Mouse (Mus musculus): ENCODE measurements around the gene Snx8. TPM values are rescaled to one million over a fixed set of nuclear protein-coding genes. Genes with fewer than 3 reads are reported as not detected.

Snx8 gene
- total and polyA plus RNA-seq, 3 experiments, result 19.7 to 30.7 TPM; not detected in 1

- DNase-seq (ENCODE audit: low read depth, low spot score), result no peak
- no peak overlapping the region for H3K4me3 ChIP-seq (ENCODE audit: control insufficient read depth in 1 of 2, insufficient read depth in 1 of 2, low read depth in 2 of 2, low read length in 2 of 2)
- H3K27me3 ChIP-seq (ENCODE audit: control insufficient read depth in 1 of 2, insufficient read depth in 2 of 2, low read length in 2 of 2), result no peaks in the 10 kb centered on the region
- no peaks in the 10 kb centered on the region for H3K9me3 ChIP-seq (replicated peaks; ENCODE audit: insufficient read depth, low read length)
- peaks cover 29% of the 10 kb centered on the region for H3K79me2 ChIP-seq (ENCODE audit: control insufficient read depth, insufficient read depth, low read length, poor library complexity)
- H3K4me1 ChIP-seq (ENCODE audit: control insufficient read depth in 1 of 2, insufficient read depth in 2 of 2, low read length in 2 of 2), result peaks cover 0 to 10% of the 10 kb centered on the region in 2 experiments; a peak in 3 of 4 replicates
- TF ChIP-seq ZC3H11A (IDR thresholded peaks at IDR 0.05; ENCODE audit: low read depth, low read length) (no peak), NELFE (IDR thresholded peaks at IDR 0.05; ENCODE audit: low read depth, low read length) (no peak), RAD21 (IDR thresholded peaks at IDR 0.05; ENCODE audit: low read depth, low read length) (no peak), GATA1 (IDR thresholded peaks at IDR 0.05; ENCODE audit: low read depth, low read length) (no peak), EP300 (IDR thresholded peaks at IDR 0.05; ENCODE audit: low read depth in 1 of 2, low read length in 2 of 2) (no peak), RCOR1 (IDR thresholded peaks at IDR 0.05; ENCODE audit: low read depth, low read length) (no peak), TAL1 (IDR thresholded peaks at IDR 0.05; ENCODE audit: low read length) (no peak), GABPA (IDR thresholded peaks at IDR 0.05; ENCODE audit: low read depth, low read length) (no peak), USF2 (IDR thresholded peaks at IDR 0.05; ENCODE audit: borderline replicate concordance in 1 of 2, insufficient read depth in 1 of 2, low read depth in 1 of 2, low read length in 2 of 2) (no peak), MEF2A (IDR thresholded peaks at IDR 0.05; ENCODE audit: extremely low read depth, insufficient replicate concordance, low read depth, low read length, poor library complexity, severe bottlenecking) (no peak), CTCF (IDR thresholded peaks at IDR 0.05 in 2 of 3, conservative IDR thresholded peaks at IDR 0.05 in 1 of 3; ENCODE audit: control insufficient read depth in 1 of 3, insufficient read depth in 1 of 3, low read depth in 2 of 3, low read length in 3 of 3, poor library complexity in 1 of 3, severe bottlenecking in 1 of 3) (no peak), POLR2AphosphoS5 (IDR thresholded peaks at IDR 0.05; ENCODE audit: borderline replicate concordance, low read depth, low read length) (no peak), MAX (IDR thresholded peaks at IDR 0.05; ENCODE audit: low read length) (no peak), ELF1 (IDR thresholded peaks at IDR 0.05; ENCODE audit: low read depth, low read length) (no peak), TCF12 (IDR thresholded peaks at IDR 0.05; ENCODE audit: low read depth, low read length) (no peak), NRF1 (IDR thresholded peaks at IDR 0.05; ENCODE audit: insufficient read depth, low read depth, low read length, poor library complexity, severe bottlenecking) (no peak), CHD2 (IDR thresholded peaks at IDR 0.05; ENCODE audit: low read length) (no peak), UBTF (IDR thresholded peaks at IDR 0.05; ENCODE audit: borderline replicate concordance, insufficient read depth, low read depth, low read length) (no peak), SMC3 (IDR thresholded peaks at IDR 0.05; ENCODE audit: low read depth, low read length) (no peak), CHD1 (IDR thresholded peaks at IDR 0.05; ENCODE audit: low read depth, low read length) (no peak)
- H3K36me3 ChIP-seq (ENCODE audit: control insufficient read depth in 1 of 2, insufficient read depth in 2 of 2, low read length in 2 of 2), result peaks cover 0 to 8% of the 10 kb centered on the region in 2 experiments; a peak in 2 of 4 replicates
- H3K9ac ChIP-seq (ENCODE audit: control insufficient read depth, low read depth, low read length, poor library complexity, severe bottlenecking), result no peak overlapping the region
- no peak overlapping the region for H3K27ac ChIP-seq (ENCODE audit: control insufficient read depth, low read depth, low read length)
Observed at GRCm38 (mm10) chr5:140324058-140324457, 65.0 kb downstream of the Snx8 start.
